Mouse (Mus musculus) thymus, postnatal 0 days (tissue): ENCODE measurements around the gene Slc47a2. TPM values are rescaled to one million over a fixed set of nuclear protein-coding genes. Genes with fewer than 3 reads are reported as not detected.
"Not testable (repeated sequence)": the region's sequence is repeated elsewhere in the genome, so short reads cannot be mapped to it uniquely, and the experiment has no call there.

Experiments used
- DNase-seq: peaks from one replicate; pipeline ENCODE4 v3.0.0-alpha.2; 2015; ENCODE audit warnings: low spot score
- polyA plus RNA-seq: library from polyadenylated mRNA; unstranded; fragments of >200 nt; fragmentation: Nextera tagmentation; extraction: Ambion mirVana; gene quantifications from 2 replicates; pipeline ENCODE4 v1.2.1, GENCODE M21; 2015

Gene Slc47a2
- polyA plus RNA-seq, 1 experiment from 2014 or later, result 0.82 TPM

DNA sequence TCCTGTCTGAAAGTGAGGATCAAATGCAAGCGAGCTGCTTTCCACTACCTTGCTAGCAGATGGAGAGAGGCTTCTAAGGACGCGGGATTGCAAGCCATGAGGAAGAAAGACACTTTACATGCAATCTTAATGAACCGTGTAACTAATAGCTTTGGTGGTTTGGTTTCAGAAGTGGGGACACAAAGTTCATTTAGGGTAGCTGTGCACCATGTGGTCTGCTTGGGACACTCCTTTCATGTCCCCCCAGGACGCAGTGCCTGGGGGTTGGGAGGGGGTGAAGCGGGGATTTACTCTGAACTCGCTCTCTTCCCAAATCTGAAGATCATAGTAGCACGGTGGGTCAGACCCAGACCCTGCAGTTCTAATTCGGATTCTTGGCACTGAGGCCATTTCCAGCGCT is 689 bp downstream of the Slc47a2 start:
- no peak for DNase-seq

DNA sequence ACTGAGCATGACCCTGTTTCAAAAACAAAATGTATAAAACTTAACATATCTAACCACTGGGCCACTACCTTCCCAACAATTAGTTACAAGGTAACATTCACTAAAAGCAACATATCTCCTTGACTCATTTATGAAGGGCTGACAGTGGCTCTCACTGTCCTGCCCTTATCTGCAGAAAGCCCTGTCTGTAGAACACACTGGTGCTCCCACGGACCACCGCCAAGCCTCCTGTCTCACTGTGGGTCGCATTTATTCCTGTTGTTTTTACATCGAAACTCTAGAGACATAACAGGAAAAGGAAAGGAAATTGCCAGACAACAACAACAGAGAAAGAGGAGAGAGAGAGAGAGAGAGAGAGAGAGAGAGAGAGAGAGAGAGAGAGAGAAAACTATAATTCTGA is 1.4 kb downstream of the Slc47a2 start:
- no peak for DNase-seq

DNA sequence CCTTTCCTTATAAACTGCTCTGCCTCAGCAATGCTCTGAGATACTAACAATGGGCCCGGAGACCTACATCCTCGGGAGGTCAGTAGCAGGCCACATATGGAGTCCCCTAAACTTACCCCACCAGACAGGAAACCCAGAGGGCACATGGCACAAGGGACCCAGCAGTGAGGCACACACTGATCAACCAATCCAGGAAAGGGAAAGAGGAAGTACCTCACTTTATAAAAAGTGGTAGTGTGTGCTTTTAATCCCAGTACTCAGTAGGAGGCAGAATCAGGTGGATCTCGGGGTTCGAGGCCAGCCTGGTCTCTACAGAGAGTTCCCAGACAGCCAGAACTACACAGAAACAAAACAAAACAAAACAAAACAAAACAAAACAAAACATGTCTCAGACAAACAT is 2.3 kb downstream of the Slc47a2 start:
- DNase-seq, result no peak

DNA sequence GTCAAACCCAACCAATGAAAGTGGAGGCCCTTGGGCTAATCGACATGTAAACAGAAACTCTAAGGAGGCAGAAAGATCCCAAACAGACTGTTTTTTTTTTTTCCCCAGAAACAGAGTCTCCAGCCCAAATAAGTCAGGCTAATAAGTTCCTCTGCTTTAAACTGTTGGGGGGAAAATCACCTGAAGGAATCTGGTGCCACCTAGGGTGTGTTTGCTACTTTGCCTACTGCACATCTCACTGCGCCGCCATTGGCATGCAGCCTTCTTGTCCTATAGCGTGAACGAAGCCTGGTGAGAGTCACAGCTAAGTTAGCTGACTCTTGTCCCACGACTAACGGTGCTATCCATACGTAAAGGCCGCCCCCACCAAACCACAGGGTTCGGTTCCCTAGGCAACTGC is 5.1 kb downstream of the Slc47a2 start:
- DNase-seq, result peak; percentile 53

DNA sequence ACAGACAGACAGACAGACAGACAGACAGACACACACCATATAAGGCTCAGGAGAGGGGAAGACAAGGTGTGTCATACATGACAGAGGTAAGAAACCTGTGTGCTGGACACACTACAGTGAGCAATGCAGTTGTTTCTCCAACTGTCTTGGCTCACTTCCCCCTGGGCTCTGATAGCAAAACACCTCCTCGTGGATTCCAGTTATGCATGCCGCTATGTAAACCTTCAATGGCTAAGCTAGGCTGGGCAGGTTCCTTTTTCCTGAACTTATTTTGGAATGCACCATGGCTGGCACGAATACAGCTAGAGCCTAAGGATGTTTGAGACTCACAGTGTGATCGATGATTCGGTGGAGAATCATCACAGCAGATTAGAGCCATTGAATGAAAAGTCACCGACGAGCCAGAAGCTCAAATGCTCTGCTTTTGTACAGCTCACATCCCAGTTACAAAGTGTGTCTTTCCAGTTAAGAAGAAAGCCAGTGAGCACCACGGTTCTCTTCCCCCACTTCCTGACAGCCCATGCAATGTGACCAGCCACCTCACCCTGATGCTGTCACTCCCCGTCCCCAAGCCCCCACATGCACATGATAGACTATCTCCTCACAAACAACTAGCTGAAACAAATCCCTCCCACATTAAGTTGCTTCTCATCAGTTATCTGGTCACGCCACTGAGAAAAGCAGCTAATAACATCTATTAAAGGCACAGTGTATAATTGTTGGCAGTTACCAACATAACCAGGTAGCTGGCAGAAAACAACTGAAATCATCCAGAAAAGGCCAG is 21.6 kb downstream of the Slc47a2 start:
- no peak for DNase-seq

DNA sequence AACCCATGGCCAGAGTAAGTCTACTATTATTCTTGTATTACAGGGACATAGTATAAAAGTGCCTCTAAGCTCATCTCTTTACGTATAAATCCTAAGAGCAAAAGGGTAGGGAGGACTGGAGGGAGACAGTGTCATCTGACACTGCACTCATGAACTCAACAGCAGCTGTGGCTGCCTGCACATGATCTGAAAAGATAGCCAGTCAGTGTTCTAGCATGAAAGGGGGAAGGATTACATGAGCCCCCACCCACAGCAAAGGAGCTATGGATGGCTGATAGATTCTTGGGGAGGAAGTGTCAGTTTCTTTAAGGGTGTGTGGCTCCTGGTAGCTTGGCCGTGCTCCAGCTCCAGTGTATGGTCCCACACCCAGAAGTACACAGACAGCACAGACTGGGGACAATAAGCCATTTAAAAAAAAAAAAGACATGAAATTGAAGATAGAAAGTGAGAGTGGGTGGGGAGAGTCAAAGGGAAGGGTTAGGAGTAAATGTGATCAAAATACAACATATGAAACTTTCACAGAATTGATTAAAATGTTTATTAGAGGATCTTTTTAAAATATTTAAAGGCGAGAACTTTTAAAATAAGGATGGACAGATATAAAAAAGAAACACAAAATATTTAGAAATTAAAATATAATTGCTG is 22.6 kb downstream of the Slc47a2 start:
- no peak for DNase-seq

DNA sequence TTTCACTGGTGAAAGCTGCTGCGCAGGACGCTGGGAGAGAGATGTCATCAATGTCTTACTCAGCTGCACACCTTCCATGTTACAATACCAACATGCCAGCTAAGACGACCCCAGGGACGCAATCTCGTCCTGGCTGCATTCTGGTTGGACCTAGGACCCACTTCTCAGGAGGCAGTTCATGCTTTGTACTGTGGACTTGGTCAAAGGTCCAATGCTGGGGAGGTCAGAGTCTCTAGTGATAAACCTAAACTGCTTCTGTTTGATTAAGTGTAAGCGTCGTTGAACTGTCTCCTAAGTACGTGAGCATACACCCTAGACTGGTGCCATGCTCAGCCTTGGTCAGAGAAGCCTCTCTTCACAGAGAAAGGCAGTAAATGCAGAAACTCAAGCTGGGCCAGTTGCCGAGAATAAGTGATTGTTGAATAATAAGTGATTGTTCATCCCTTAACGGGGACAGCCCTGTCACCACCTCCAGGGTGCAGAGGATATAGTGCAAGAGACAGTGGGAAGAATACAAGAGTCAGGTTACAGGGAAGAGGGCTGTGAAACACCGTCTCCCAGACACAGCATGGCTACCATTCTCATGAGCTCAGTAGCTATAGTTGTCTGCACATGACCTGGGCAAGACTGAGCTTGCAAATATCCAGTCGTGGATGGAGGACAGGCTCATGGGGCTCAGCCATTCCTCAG is 23.3 kb downstream of the Slc47a2 start:
- no peak for DNase-seq

DNA sequence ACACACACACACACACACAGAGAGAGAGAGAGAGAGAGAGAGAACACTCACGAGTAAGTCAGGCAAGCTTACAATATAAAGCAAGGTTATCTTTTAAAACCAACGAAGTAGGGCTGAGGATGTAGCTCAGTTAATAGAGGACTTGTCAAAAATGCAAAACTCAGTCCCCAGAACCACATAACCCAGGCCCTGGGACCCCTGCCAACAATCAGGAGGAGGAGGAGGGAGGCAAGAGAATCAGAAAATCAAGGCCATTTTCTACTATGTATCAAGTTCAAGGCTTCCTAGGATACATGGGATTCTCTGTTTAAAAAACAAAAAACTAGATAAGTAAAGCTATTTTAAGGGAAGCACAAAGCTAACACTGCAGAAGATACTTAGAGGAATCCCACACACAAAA is 25.8 kb downstream of the Slc47a2 start:
- no peak for DNase-seq

DNA sequence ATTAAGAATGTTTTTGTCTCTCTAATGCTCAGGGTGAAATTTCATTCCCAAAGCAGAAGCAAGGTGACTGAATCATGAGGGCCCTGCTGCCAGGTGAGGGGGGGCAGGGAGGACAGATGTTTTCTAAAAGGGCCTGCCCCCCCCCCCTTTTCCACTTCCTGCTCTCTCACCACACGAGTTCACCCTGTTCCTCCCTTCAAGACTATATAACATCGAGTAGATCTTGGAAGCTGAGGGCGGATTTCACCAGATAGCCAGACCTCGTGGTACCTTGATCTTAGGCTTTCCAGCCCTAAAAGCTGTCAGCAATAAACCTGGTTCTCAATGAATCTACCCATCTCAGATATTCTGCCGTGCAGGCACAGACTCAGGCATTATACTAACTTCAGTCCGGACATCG is 32.3 kb downstream of the Slc47a2 start:
- DNase-seq, result peak; percentile 68

DNA sequence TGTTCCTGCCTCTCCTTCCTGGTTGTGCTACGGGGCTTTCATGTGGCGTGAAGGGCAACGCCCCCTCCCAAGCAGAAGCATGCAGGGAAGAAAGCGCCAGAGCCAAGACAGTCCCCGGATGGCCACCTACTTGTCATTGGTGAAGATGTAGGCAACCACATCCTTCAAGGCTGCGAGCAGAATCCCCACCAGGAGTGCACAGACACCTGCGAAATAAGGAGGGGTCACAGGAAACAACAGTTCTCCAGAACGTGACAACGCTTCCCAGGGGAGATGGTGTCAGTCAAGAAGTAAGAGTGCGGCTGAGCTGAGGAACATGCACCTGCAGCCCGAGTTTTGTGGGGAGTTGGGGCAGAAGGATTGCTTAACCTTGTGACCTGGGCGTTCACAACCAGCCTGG is 32.8 kb downstream of the Slc47a2 start:
- peak; percentile 89 for DNase-seq

DNA sequence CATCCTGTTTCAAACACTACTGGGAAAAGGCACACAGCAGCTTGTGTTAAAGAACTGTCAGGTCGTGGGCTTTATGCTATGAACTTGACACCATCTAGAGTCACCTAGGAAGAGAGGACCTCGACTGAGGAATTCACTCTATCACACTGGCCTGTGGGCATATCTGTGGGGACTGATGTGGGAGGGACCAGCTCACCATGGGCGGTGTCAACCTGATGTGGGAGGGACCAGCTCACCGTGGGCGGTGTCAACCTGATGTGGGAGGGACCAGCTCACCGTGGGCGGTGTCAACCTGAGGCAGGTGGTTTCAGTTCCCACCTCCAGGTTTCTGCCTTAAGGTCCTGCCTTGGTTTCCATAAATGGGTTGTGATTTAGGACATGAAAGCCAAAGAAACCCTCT is 34.9 kb downstream of the Slc47a2 start:
- no peak for DNase-seq

DNA sequence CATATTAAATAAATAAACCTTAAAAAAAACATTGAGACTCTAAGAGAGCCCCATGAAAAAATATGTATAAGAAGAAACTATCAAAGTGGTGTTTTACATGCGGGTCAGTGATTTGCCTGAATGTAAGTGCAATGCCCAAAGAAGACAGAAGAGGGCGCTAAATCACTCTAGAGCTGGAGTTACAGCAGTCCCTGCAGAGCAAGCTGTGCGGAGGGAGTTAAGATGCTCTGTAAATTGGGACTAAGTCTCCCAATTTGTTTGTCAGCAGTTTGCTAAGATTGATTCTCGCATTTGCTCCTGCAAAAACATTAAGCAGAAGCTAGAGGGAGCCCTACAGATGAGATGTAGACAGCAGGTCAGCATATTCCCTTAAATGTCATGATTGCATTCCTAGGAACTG is 37.3 kb downstream of the Slc47a2 start:
- peak; percentile 59 for DNase-seq

DNA sequence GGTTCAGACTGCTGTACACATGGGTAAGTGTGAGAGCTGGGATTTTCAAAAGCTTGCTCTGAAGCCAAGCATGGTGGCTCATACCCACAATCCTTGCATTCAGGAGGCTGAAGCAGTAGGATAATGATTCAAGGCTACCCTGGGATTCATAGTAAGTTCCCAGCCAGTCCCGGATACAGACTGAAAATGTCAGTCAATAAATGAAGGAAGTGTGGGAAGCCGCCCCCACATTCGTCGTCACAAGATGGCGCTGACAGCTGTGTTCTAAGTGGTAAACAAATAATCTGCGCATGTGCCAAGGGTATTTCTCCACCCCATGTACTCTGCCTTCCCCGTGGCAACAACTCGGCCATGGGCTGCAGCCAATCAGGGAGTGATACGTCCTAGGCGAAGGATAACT is 38.1 kb downstream of the Slc47a2 start:
- DNase-seq, result not testable (repeated sequence)

DNA sequence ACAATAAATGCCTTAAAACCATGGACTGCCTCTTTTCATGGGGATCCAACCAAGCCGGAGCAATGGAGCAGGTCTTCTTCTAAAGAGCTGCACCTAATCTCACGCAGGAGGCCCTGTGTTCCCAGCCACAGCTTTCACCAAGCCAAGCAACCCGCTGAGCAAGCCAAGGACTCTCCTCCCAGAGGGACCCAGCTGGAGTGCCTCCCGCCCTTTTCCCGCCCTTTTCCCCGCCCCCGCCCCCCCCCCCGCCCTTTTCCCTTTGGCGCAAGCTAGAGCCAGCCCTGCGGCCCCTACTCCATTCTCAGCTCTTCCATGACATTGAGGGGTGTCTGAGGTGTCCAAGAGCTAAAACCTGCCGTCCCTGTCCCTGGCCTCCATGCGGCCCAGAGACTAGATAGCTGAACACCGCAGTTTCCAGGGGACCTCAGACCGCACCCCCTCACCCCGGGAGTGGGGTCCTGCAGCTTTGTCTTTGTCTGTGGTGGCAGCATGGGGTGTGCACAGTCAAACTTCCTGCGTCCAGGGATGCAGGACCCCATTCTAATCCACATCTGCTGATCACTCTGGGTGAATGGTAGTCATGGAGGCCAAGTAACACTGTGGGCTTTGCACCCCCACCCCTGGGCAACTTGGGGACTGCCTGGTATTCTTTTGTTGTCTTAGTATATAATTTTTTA is 41.8 kb downstream of the Slc47a2 start:
- DNase-seq, result no peak

DNA sequence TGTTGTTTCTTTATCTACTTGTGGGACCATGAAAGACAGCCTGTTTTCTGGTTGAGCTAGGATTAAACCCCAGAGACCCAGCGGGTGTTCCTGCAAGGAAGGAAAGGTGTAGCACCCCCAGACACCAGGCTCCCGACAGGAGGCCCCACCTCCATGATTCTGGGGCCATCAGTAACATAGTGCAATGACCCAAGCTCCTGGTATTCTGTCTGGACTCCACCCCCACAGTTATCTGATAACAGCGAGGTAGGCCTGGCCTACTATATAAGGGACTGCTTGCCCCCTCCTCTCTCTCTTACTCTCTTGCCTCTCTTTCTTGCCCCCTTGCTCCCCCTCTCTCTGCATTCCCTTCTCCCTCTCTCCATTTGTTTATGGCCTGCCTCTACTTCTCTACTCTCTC is 42.5 kb downstream of the Slc47a2 start:
- no peak for DNase-seq

DNA sequence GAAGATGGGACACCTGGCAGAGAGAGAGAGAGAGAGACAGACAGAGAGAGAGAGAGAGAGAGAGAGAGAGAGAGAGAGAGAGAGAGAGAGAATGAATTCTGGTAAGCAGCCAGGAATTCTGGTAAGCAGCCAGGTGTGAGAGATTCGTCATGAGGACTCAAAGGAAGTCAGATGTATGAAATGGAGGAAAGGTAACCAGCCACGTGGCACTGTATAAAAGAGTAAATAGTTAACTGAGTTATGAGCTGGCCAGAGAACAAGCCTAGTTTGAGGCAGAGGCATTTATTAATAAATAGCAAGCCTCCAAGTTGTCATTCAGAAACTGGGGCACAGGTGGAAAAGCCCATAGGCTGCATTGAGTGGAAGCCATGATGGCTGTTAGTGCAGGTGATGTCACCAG is 44.8 kb downstream of the Slc47a2 start:
- DNase-seq, result no peak

DNA sequence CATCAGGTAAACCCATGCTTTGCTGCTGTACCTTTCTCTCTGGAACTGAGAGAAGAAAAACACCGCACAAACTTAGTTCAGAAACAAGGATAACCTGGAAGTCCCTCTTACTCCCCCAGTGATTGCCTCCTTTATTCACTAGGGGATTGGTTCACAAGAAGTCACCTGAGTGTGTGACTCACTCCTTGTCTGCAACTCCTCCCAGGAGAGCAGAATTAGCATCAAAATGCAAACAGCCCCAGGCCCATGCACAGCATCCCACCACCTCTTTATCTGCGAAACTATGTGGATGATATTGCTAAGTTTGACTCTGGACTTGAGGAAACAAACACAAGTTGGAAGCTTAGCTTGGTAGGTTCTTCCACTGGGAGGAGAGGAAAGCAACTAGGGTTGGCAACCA is 45.3 kb downstream of the Slc47a2 start:
- no peak for DNase-seq

DNA sequence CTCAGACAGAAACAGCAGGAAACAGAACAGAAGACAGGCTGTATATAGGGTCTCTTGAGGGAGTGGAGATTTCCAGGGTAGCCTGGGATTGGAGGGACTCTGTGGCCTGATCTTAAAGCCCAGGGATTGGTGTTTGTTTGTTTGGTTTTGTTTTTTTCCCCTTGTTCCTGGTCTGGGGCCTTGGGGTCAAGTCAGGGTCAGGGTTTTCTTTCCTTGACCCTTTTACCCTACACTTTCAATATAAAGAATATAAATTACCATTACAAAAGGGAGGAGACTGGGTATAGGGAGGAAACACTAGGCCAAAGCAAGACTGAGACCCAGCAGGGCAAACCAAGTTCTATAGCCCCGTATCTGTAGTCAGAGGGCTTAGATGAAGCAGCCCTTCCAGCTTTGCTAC is 46.1 kb downstream of the Slc47a2 start:
- no peak for DNase-seq

DNA sequence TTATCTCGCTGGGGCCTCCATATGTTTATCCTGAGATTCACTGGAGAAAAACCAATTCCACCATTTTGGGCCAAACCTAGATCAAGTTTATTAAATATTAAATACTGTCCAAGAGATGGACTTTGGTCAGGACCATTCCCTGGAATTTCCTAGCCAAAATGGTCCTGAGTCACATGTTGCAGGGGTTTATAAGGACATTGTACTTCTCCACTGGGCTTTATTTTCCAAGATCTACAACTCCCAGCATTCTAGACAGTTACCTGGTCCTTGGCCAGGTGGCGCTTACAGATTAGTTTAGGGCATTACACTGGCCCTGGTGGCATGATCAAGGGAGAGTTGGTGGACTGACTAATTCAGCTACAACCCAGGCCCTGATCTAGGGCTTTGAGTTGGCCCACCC is 47.1 kb downstream of the Slc47a2 start:
- DNase-seq, result no peak

DNA sequence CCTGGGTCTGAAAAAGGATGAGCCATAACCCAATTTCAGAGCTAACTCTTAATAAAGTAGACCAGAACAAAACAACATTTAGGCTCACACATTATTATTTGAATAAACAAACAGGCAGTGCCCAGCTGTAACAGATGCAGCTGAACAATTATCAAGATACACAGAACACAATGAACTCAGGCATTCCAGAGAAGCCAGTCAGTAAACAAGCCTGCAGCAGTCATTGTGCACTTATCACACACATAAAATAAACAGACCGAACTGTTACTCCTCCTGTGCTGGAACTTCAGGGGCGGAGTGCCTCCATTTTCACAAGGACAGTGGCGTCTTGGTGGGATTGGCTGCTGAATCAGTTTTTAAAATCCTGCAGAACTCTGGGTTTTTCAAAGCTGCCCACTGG is 48.2 kb downstream of the Slc47a2 start:
- DNase-seq, result no peak

DNA sequence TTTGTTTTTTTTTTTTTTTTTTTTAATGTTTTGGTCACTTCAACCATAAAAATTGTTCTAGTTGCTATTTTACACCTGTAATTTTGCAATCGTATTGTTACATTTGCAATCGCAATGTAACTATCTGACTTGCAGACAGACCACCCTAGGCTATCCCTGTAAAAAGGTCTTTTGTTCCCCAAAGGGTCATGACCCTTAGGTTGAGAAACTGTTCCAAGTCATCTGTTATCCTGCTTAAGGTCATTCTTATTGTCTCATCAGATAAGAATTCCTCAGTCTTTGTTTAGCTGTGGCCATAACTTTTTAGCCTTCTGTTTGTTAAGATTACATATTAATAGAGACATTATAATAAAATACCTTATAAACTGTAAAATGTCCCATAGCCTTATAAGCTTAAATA is 49.4 kb downstream of the Slc47a2 start:
- no peak for DNase-seq

DNA sequence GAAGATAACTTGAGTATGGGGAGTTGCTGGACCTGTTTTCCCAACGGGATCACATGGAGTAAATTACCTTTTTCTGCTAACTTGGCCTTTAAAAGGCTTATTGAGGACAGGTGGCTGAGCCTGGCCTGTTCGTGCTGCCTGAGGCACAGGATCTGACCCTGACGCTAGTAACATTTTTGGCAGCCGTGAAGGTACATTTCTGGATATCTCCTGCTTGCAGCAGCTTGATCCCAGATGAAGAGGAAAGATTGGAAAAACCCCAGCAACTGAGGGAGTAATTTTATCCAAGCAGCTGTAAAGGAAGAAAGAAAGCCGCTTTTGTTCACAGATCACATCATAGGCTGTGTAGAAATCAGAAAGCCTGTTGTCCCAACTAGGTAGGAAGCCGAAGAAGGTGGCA is 58.3 kb downstream of the Slc47a2 start:
- no peak for DNase-seq
